Mouse (Mus musculus): ENCODE results near the gene Eprs. TPM values are rescaled to one million over a fixed set of nuclear protein-coding genes. Genes with fewer than 3 reads are reported as not detected.

Gene Eprs
- polyA plus RNA-seq, 1 experiment: 31.6 TPM

- no peaks in the 10 kb centered on the region for H3K4me1 ChIP-seq (ENCODE audit: control insufficient read depth, insufficient read depth, low read length)
- TF ChIP-seq CTCF (IDR thresholded peaks at IDR 0.05; ENCODE audit: low read depth, low read length): no peak
- TF ChIP-seq POLR2A (IDR thresholded peaks at IDR 0.05; ENCODE audit: borderline replicate concordance, low read depth, low read length): no peak
- no peak overlapping the region for H3K4me3 ChIP-seq (ENCODE audit: insufficient read depth, low read length)
- H3K27ac ChIP-seq (ENCODE audit: insufficient read depth, low read depth, low read length): no peak overlapping the region
These were observed 76.2 kb downstream of the Eprs start for GRCm38 (mm10) chr1:185438841-185439580.

DNA sequence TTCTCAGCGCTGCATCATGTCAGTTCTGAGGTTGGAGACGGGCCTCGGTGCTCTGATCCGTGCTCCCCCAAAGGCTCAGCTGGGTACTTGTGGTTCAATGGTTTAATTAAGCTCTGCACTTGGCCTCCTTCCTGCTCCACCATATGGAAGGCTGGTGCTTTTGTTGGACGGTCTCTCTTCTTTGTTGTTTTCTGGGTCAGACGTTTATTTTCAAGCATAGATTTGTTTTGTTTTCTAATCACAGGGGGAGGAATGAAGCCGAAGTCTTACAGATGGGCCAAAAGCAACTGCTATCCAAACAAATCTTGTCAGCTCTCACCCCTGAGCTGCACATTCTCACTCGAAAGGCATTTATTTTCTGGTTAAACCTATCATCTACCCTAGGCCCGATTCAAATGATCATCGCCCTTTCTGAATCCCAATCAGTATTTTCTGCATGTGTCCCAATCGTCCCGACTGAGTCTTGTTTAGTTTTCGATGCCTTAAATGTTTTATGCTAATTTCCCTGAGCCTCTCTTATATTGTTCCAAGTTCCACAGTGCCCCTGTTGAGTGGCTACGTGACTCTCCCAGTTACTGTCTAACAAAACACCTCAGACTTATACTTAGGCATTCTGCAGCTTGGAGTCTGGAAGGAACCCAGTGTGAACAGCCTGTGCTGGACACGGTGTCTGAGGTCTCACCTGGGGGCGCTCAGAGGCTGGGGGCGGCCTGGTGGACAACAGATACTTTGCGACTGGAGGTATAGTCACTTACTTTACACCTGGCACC, 79.0 kb downstream of the Eprs start:
- H3K4me1 ChIP-seq (ENCODE audit: control insufficient read depth, insufficient read depth, low read length): no peaks in the 10 kb centered on the region
- no peak overlapping the region for H3K4me3 ChIP-seq (ENCODE audit: insufficient read depth, low read length)
- no peak overlapping the region for H3K27ac ChIP-seq (ENCODE audit: insufficient read depth, low read depth, low read length)
- no peak for TF ChIP-seq CTCF (IDR thresholded peaks at IDR 0.05; ENCODE audit: low read depth, low read length)
- TF ChIP-seq POLR2A (IDR thresholded peaks at IDR 0.05; ENCODE audit: borderline replicate concordance, low read depth, low read length): no peak

- Histone ChIP-seq H3K4me3 (ENCODE audit: insufficient read depth, low read length) (no peak overlapping the region), H3K27ac (ENCODE audit: insufficient read depth, low read depth, low read length) (no peak overlapping the region), H3K4me1 (ENCODE audit: control insufficient read depth, insufficient read depth, low read length) (no peaks in the 10 kb centered on the region)
- TF ChIP-seq CTCF (IDR thresholded peaks at IDR 0.05; ENCODE audit: low read depth, low read length) (no peak), POLR2A (IDR thresholded peaks at IDR 0.05; ENCODE audit: borderline replicate concordance, low read depth, low read length) (no peak)
These were observed 86.1 kb downstream of the Eprs start for GRCm38 (mm10) chr1:185448936-185449335.

GRCm38 (mm10) chr1:185449727-185450126, 86.9 kb downstream of the Eprs start:
- H3K27ac ChIP-seq (ENCODE audit: insufficient read depth, low read depth, low read length): no peak overlapping the region
- TF ChIP-seq POLR2A (IDR thresholded peaks at IDR 0.05; ENCODE audit: borderline replicate concordance, low read depth, low read length) (no peak), CTCF (IDR thresholded peaks at IDR 0.05; ENCODE audit: low read depth, low read length) (no peak)
- no peaks in the 10 kb centered on the region for H3K4me1 ChIP-seq (ENCODE audit: control insufficient read depth, insufficient read depth, low read length)
- H3K4me3 ChIP-seq (ENCODE audit: insufficient read depth, low read length): no peak overlapping the region

DNA sequence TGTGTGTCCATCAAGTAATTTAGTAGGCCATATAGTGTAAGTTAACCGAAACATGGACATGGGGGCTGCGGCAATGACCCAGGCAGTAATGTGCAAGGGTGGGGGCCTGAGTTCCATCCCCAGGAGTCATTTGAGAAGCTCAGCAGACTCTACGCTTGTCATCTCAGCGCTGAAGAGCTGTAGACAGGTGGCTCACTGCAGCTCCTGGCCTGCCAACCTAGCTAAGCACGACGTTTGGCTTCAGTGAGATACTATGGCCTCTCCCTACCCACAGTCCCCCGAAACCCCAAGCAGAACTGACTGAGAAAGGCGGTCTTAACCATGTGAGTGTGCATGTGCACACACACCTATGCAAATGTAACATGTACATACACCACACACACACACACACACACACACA, 88.2 kb downstream of the Eprs start:
- Histone ChIP-seq H3K4me1 (ENCODE audit: control insufficient read depth, insufficient read depth, low read length) (no peaks in the 10 kb centered on the region), H3K4me3 (ENCODE audit: insufficient read depth, low read length) (no peak overlapping the region), H3K27ac (ENCODE audit: insufficient read depth, low read depth, low read length) (no peak overlapping the region)
- TF ChIP-seq POLR2A (IDR thresholded peaks at IDR 0.05; ENCODE audit: borderline replicate concordance, low read depth, low read length) (no peak), CTCF (IDR thresholded peaks at IDR 0.05; ENCODE audit: low read depth, low read length) (no peak)

- H3K27ac ChIP-seq (ENCODE audit: insufficient read depth, low read depth, low read length): no peak overlapping the region
- no peak for TF ChIP-seq CTCF (IDR thresholded peaks at IDR 0.05; ENCODE audit: low read depth, low read length)
- no peak for TF ChIP-seq POLR2A (IDR thresholded peaks at IDR 0.05; ENCODE audit: borderline replicate concordance, low read depth, low read length)
- no peak overlapping the region for H3K4me3 ChIP-seq (ENCODE audit: insufficient read depth, low read length)
- no peaks in the 10 kb centered on the region for H3K4me1 ChIP-seq (ENCODE audit: control insufficient read depth, insufficient read depth, low read length)
These were observed 88.7 kb downstream of the Eprs start for GRCm38 (mm10) chr1:185451495-185451894.

DNA sequence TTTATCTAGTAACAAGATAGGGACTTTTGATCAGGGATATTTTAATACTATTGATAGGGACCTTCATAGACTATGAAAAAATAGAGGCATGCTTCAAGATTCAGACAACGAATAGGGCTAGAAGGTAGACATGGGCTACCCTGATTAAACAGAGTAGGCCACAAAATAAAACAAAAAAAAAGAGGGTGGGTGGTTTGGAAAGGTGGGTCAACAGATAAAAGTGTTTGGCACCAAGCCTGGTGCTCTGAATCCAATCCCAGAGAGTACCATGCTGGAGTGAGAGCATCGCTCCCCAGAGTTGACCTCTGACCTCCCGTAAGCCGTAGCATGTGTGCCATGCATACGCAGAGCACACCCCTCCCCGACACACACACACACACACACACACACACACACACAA, 89.6 kb downstream of the Eprs start:
- no peak for TF ChIP-seq POLR2A (IDR thresholded peaks at IDR 0.05; ENCODE audit: borderline replicate concordance, low read depth, low read length)
- TF ChIP-seq CTCF (IDR thresholded peaks at IDR 0.05; ENCODE audit: low read depth, low read length): no peak
- no peak overlapping the region for H3K27ac ChIP-seq (ENCODE audit: insufficient read depth, low read depth, low read length)
- no peak overlapping the region for H3K4me3 ChIP-seq (ENCODE audit: insufficient read depth, low read length)
- no peaks in the 10 kb centered on the region for H3K4me1 ChIP-seq (ENCODE audit: control insufficient read depth, insufficient read depth, low read length)

DNA sequence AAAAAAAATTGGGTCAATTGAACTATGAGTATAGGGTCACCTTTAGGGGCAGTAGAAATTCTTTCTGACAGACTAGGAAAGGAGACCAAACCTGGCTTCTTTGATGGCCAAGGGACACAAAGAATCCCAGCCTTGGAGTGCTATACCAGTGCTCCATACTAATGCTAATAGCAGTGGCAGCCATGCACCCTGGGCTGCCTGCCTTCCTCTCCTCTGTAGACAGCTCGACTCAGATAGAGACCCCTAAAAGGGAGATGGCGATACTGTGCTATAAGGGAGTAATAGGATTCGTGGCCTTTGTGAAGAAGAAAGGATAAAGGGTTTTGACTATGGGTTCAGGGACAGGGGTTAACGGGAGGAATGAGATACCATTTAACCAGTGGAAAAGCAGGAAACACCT, 91.3 kb downstream of the Eprs start:
- TF ChIP-seq POLR2A (IDR thresholded peaks at IDR 0.05; ENCODE audit: borderline replicate concordance, low read depth, low read length) (no peak), CTCF (IDR thresholded peaks at IDR 0.05; ENCODE audit: low read depth, low read length) (no peak)
- no peaks in the 10 kb centered on the region for H3K4me1 ChIP-seq (ENCODE audit: control insufficient read depth, insufficient read depth, low read length)
- H3K4me3 ChIP-seq (ENCODE audit: insufficient read depth, low read length): no peak overlapping the region
- H3K27ac ChIP-seq (ENCODE audit: insufficient read depth, low read depth, low read length): no peak overlapping the region

GRCm38 (mm10) chr1:185454575-185454954, 91.7 kb downstream of the Eprs start, which contains the start of gene Slc30a10:
Gene Slc30a10 (plus strand): TSS chr1:185454848.
- no peak within 1 kb of the TSS for H3K27ac ChIP-seq (ENCODE audit: insufficient read depth, low read depth, low read length)

More at GRCm38 (mm10) chr1:185454575-185454954, 91.7 kb downstream of the Eprs start, which contains the start of gene Slc30a10:
- Histone ChIP-seq H3K4me1 (ENCODE audit: control insufficient read depth, insufficient read depth, low read length) (no peaks in the 10 kb centered on the region), H3K4me3 (ENCODE audit: insufficient read depth, low read length) (no peak within 1 kb of the TSS)
- TF ChIP-seq CTCF (IDR thresholded peaks at IDR 0.05; ENCODE audit: low read depth, low read length): no peak
- TF ChIP-seq POLR2A (IDR thresholded peaks at IDR 0.05; ENCODE audit: borderline replicate concordance, low read depth, low read length): no peak
